Mouse (Mus musculus) left cerebral cortex, postnatal 36 days (tissue): ENCODE measurements around the gene Ltv1. TPM values are rescaled to one million over a fixed set of nuclear protein-coding genes. Genes with fewer than 3 reads are reported as not detected.

Source experiments
- DNase-seq, 2 experiments: peaks; one replicate each; pipeline ENCODE4 v3.0.0; 2021 to 2022; ENCODE audit warnings: low spot score in 2 of 2, mixed read lengths in 1 of 2
- intact Hi-C: fragments of 180-260 bp; cut with DNase I; formaldehyde crosslinking; loops from one replicate; pipeline ENCODE4 v1.15.1; 2025
- total RNA-seq, 2 experiments: library from RNA; stranded (reverse); gene quantifications; 2 replicates each; pipeline ENCODE4 v1.2.3; 2021

Gene Ltv1
- total RNA-seq, result 10 to 100 TPM; 20.4 to 21.9 TPM

DNA sequence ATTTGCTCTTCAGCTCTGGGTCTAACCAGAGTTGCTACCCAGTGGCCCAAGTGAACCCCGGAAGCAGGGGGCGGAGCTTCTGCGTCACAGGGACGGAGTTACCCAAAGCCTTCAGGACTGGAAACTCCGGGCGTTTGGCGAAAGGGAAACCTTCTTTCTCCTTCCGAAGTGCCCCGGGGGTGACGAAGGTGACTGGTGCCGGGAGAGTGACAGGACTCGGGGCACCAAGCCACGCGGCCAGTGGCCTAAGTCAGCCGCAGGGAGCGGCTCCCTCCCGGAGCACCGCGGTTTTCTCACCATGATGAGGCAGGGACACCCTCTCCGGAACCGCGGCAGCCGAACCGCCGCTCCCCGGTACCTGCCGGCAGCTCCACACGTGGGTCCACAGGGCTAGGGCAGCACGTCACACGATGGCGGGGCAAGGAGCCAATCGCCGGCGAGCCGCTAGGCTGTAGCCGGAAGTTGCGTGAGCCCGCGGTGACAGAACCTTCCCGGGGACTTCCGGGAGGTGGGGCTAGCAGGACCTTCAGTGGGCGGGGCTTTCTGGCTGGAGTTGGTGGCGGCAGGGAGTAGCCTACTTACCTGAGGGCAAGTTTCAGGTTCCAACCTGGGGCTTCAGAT lies at the start of gene Ltv1:
Gene Ltv1, minus strand, starts transcription at position 438 of the 621 bp plus-strand sequence.
- peak; percentile 94 to 95 for DNase-seq
- intact Hi-C loops, result loop anchor here (10.0 kb wide), 1 partner anchor 178 kb away; no protein-coding TSS in a partner anchor

DNA sequence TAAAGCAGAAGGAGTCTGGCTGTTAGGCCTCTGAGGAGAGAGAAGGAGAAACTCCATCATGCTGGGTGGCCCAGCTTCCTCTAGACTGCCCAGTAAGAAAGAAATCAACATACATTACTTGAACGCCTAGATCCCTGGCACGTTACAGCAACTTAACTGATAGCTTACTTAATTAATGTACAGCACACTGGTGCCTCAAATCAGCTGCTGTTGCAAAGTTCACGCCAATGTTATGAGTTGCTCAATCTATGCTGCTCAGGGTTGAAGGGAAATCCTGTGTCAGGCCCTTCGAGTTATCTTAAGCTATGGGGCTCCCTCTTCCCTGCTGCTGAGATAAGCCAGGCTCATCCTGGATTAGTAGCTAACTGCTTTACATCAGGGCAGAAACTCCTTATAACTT lies 47.5 kb upstream of the Ltv1 start:
- intact Hi-C loops, result no loop called here
- no peak for DNase-seq

- no peak for DNase-seq
- intact Hi-C loops, result no loop called here
These were observed 45.2 kb upstream of the Ltv1 start for GRCm38 (mm10) chr10:13238188-13238587.

DNA sequence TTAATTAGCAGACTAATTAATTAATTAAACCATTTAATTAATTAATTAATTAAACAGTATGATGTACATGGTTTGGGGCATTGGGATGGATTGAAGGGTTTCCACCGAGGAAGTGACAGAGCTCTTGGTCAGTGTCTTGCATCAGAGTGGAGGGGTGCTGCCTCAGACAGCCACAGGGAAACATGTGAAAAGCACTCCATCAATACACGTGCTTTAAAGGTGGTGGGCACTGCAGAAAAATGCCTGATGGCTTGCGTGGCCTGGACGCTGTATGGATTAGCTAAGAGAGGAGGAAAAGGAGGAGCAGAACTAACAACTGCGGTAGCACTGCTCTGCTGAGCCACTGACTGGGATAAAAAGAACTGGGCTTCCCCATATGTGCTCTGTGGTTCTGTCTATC lies 43.9 kb upstream of the Ltv1 start:
- DNase-seq, result no peak
- intact Hi-C loops, result no loop called here

GRCm38 (mm10) chr10:13234503-13234902 lies 41.5 kb upstream of the Ltv1 start:
- no peak for DNase-seq
- intact Hi-C loops, result no loop called here

DNA sequence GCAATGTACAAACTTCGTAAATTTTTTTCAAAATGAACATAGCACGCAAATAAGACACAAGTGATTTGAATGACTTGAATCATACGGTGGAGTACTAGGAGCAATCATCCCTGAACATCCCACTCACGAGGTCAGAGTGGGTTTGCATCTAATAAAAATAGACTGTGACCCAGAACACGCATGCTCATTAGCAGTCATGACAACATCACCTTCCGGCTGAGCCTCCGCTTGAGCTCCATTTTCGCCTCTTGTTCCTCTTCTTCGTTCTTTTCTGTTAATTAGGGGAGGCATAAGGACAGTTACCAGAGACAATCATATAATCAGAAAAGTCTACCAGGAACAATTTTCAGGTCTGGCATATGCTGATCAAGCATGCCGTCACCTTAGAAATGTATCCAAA lies 41.0 kb upstream of the Ltv1 start:
- no peak for DNase-seq
- intact Hi-C loops, result no loop called here

DNA sequence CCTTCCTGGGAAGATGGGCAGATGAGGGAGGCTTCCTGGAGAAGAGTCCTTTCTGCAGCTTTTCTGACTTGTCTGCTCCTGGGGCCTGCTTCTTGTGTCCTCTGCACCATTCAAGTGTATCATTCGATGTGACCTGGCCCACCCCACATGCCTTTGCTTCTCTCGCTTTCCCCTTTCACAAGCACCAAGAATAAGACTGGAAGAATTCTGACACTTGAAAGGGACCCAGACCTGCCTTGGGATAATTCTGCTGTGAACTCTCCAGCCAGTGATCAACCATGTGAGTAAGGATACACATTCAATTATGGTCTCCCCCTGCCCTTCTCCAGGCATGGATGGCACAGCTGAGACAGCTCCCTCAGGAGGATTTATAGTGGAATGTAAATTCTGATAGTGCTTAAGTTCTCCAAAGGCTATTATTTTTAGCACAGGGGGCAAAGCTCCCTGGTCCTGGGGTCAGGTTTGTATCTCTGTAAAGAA lies 40.2 kb upstream of the Ltv1 start:
- DNase-seq, result no peak

GRCm38 (mm10) chr10:13232443-13233142 lies 39.6 kb upstream of the Ltv1 start:
- no peak for DNase-seq
- intact Hi-C loops, result no loop called here

More for the DNA sequence above, 40.2 kb upstream of the Ltv1 start:
- intact Hi-C loops, result no loop called here

- intact Hi-C loops, result no loop called here
- DNase-seq, result no peak
These were observed 37.7 kb upstream of the Ltv1 start for GRCm38 (mm10) chr10:13230716-13231115.

DNA sequence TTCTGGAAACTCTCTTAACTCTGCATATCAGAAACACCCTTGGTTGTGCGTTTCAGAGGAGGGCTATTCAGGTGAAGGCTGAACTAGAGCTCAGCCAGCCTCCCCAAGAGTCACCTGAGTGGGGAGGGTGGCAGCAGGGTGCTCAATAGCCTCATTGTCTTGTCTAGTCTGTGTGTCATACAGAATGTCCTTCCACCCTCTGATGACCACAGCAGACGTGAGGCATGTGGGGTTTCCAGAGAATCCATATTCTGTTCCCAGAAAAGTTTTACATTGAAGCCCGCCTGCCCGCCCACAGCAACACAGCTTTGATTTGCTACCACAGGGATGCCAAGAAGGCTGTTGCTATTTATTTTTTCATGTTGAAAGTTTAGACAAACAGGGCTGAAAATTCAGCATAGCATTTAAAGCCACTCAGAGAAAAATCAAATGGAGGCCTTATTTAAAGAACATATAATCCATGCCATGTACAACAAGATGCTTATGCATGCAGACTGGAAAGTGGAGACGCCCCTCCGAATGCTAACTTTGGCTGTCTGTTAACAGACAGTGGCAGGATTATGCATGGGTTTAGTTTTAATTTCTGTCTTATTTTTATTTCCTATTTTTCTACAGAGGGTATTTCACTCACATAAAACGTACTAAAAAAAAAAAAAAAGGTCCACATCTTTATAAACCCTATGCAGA lies 32.6 kb upstream of the Ltv1 start:
- no peak for DNase-seq
- intact Hi-C loops, result no loop called here

GRCm38 (mm10) chr10:13222135-13222534 lies 29.2 kb upstream of the Ltv1 start:
- intact Hi-C loops, result no loop called here
- no peak for DNase-seq

DNA sequence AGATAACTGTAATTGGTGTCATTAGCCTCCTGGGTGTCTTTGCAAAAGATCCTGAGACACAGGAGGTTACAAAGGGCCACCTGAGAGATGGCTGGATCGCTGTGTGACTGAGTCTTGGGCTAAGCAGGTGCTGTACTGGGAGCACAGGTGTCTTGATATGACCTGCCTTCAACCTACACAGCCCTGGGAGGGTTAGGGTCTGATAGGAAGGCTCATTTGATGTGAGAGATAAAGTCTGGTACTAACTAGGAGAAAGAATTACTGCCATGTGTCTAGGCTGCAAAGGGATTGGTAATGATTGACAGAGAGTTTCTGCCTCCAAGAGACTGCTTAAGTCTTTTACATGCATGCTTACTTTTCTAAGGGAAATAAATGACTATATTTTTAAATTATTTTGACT lies 27.1 kb upstream of the Ltv1 start:
- DNase-seq, result no peak
- intact Hi-C loops, result no loop called here

DNA sequence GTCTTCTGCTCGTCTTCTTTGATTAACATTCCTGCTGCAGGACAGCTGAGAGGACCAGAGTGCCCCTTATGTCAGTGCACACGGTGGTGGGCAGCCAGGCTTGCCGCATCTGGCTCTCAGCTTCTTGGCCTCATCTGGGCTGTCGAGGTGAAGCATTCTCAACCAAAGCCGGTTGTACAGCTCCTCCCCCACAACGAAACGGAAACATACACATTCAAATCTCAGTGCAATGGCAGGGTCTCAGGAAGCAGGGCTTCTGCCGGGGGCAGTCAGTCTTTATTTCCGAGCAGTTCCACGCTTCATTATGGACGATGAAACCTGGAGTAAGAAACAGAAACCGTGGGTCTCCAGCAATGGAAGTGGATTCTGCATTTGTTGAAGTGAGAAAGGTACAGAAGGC lies 21.0 kb upstream of the Ltv1 start:
- intact Hi-C loops, result no loop called here
- DNase-seq, result no peak

DNA sequence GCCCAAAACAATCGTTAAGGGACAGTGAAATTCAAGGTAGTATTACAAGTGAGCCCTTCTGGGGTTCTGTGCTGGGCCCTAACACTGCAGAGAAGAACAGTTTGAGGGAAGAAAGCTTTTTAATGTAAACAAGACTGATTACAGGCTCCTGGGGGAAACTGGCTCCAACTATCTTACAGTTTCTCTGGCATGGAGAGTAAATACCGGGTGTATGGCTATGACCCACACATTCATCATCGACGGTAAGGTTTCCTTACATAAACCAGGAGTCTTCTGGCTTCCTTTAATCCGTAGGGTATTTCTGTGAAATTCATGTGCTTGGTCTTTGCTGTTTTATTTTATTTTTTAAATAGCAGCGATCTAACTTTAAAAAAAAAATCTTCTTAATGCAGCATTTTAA lies 19.9 kb upstream of the Ltv1 start:
- intact Hi-C loops, result no loop called here

GRCm38 (mm10) chr10:13212326-13212725 lies 19.4 kb upstream of the Ltv1 start:
- intact Hi-C loops, result no loop called here
- no peak for DNase-seq

More for the DNA sequence above, 19.9 kb upstream of the Ltv1 start:
- no peak for DNase-seq

DNA sequence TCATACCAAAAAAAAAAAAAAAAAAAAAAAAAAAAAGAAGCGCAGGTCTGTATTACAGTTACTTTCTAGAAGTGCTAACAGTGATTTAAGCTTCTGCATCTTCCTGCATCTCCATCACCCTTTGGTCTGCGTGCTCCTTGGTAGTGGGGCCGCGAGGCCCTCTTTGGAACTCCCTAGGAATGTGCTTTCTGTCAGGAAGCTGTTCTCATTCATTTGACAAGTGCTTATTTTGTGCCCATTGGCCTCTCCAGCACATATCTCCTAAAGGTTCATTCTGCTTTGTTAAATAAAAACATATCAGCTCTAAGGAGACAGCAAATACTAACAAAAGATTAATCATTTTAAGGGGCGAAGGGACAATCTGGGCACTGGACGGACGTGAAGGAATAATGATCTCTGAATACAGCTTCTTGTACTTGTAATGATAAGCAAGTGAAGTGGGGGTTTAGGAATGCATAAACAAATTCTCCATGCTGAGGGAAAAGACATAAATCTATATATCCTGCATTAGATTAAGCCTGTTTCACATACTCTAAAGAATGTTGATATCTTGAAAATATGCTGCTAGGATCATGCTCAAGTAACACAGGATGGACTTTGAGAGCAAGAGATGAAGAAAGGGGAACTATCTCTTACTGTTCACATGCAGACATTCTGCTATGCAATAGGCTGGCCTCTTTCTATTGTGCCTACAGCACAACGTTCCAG lies 17.1 kb upstream of the Ltv1 start:
- no peak for DNase-seq
- intact Hi-C loops, result no loop called here

DNA sequence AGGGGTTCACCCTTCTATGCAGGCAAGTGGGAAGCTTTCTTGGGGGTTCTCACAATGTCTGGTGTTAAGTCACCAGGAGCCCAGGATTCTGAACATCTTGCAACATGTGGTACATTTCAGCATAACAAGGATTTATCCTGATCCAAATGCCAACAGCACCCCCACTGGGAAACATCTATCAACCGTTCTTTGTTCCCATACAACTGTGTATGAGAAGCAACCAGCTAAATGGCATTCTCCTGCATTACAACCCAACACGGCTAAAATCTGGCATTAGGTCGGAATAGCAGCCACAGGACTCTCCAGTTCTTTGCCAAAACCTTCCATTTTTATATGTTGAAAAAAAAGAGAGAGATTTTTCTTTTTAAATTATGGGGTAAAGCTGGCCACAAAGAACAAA lies 16.5 kb upstream of the Ltv1 start:
- DNase-seq, result no peak
- intact Hi-C loops, result no loop called here

DNA sequence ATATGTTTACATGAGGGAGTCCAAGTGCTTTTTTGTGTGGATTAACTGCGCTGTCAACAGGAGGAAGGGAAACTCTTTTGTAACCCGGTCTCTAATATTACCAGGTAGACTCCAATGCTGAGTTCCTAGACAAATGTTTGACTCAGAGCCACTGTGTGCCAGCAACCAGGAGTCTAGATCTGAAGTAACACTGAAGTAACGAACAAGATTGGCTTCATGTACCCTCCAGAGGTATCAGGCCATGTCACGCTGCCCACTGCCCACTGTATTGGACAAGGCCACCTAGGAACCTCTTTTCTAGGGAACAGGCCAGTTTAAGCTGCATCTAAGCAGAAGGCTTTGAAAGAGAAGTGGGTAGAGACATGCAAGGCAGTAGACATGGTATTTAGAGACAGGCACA lies 16.1 kb upstream of the Ltv1 start:
- intact Hi-C loops, result no loop called here
- no peak for DNase-seq

DNA sequence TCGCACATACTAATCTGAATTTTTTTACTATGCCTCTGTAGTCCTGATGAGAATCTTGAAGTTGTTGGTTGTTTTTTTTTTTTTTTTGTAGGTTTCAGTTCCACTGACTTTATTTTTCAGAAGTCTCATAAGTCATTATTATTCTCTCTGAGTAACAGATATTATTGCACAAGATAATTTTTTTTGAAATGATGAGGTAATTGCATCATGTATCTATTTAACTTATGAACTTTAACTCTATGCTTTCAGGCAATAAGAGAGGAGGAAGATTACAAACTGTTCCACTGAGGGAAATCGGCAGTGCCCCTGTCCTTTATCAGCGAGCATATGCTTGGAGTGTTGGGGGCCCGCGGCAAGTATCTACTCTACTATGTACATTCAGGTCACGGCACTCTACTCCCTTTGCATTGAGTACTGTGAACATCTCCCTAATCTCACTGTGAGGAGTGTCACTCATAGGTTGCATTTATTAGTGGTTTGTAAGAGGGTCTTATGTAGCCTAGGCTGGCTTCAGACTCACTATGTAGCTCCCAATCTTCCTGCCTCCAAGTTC lies 8.8 kb upstream of the Ltv1 start:
- DNase-seq, result no peak
- intact Hi-C loops, result no loop called here

- intact Hi-C loops, result no loop called here
- DNase-seq, result no peak
These were observed 7.9 kb upstream of the Ltv1 start for GRCm38 (mm10) chr10:13200862-13201261.
